Mouse (Mus musculus): Measurements from ENCODE around the gene Gm4871. TPM values are rescaled to one million over a fixed set of nuclear protein-coding genes. Genes with fewer than 3 reads are reported as not detected.

Gene Gm4871
- polyA plus RNA-seq, 1 experiment = not detected

DNA sequence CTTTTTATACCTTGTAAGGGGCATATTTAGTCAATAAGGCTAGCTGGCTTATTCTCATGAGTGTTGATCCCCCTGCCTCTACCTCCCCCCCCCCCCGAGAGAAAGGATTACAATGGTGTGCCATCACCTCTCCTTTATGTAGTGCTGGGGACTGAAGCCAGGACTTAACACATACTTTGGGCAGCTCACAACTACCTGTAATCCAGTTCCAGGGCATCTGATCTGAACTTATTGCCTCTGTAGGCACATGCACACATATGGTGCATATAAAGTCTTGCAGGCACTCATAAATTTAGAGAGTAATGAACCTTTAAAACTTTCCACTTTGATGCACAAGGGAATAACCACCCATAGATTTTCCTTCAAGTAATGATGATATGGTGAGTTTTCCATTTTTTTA, 18.3 kb downstream of the Gm4871 start:
- DNase-seq = no peak
- 80% methylated on average over 1 of the region's 1 CpGs for WGBS
- no peak overlapping the region for H3K4me3 ChIP-seq (replicated peaks; ENCODE audit: insufficient read depth, low read depth, low read length)
- no peaks in the 10 kb centered on the region for H3K27me3 ChIP-seq (ENCODE audit: control insufficient read depth, insufficient read depth, low read length)
- H3K27ac ChIP-seq (ENCODE audit: insufficient read depth, low read length) = no peak overlapping the region
- H3K4me1 ChIP-seq (ENCODE audit: control insufficient read depth, insufficient read depth, low read length) = no peaks in the 10 kb centered on the region
- TF ChIP-seq POLR2A (IDR thresholded peaks at IDR 0.05; ENCODE audit: borderline replicate concordance, insufficient read depth, low read length) = no peak
- TF ChIP-seq CTCF (IDR thresholded peaks at IDR 0.05; ENCODE audit: borderline replicate concordance, insufficient read depth, low read depth, low read length) = no peak

GRCm38 (mm10) chr5:145008878-145009659, 23.5 kb downstream of the Gm4871 start:
- H3K27me3 ChIP-seq (ENCODE audit: control insufficient read depth, insufficient read depth, low read length) = no peaks in the 10 kb centered on the region
- H3K4me3 ChIP-seq (replicated peaks; ENCODE audit: insufficient read depth, low read depth, low read length) = no peak overlapping the region
- no peak for DNase-seq
- 88% methylated on average over 15 of the region's 15 CpGs for WGBS
- H3K27ac ChIP-seq (ENCODE audit: insufficient read depth, low read length) = no peak overlapping the region
- H3K4me1 ChIP-seq (ENCODE audit: control insufficient read depth, insufficient read depth, low read length) = no peaks in the 10 kb centered on the region
- TF ChIP-seq POLR2A (IDR thresholded peaks at IDR 0.05; ENCODE audit: borderline replicate concordance, insufficient read depth, low read length) (no peak), CTCF (IDR thresholded peaks at IDR 0.05; ENCODE audit: borderline replicate concordance, insufficient read depth, low read depth, low read length) (no peak)

- DNase-seq = no peak
- no peak overlapping the region for H3K4me3 ChIP-seq (replicated peaks; ENCODE audit: insufficient read depth, low read depth, low read length)
- 55% methylated on average over 6 of the region's 6 CpGs for WGBS
- TF ChIP-seq POLR2A (IDR thresholded peaks at IDR 0.05; ENCODE audit: borderline replicate concordance, insufficient read depth, low read length) = no peak
- TF ChIP-seq CTCF (IDR thresholded peaks at IDR 0.05; ENCODE audit: borderline replicate concordance, insufficient read depth, low read depth, low read length) = no peak
- H3K27ac ChIP-seq (ENCODE audit: insufficient read depth, low read length) = no peak overlapping the region
- H3K4me1 ChIP-seq (ENCODE audit: control insufficient read depth, insufficient read depth, low read length) = no peaks in the 10 kb centered on the region
- no peaks in the 10 kb centered on the region for H3K27me3 ChIP-seq (ENCODE audit: control insufficient read depth, insufficient read depth, low read length)
These were observed 27.0 kb downstream of the Gm4871 start for GRCm38 (mm10) chr5:145005596-145005995.

- Histone ChIP-seq H3K27me3 (ENCODE audit: control insufficient read depth, insufficient read depth, low read length) (no peaks in the 10 kb centered on the region), H3K4me3 (replicated peaks; ENCODE audit: insufficient read depth, low read depth, low read length) (no peak overlapping the region), H3K27ac (ENCODE audit: insufficient read depth, low read length) (no peak overlapping the region), H3K4me1 (ENCODE audit: control insufficient read depth, insufficient read depth, low read length) (no peaks in the 10 kb centered on the region)
- DNase-seq = no peak
- TF ChIP-seq POLR2A (IDR thresholded peaks at IDR 0.05; ENCODE audit: borderline replicate concordance, insufficient read depth, low read length) (no peak), CTCF (IDR thresholded peaks at IDR 0.05; ENCODE audit: borderline replicate concordance, insufficient read depth, low read depth, low read length) (no peak)
- WGBS = 84% methylated on average over 9 of the region's 9 CpGs
These were observed 28.1 kb downstream of the Gm4871 start for GRCm38 (mm10) chr5:145004495-145004894.

GRCm38 (mm10) chr5:145003362-145003761, 29.2 kb downstream of the Gm4871 start:
- H3K27ac ChIP-seq (ENCODE audit: insufficient read depth, low read length) = no peak overlapping the region
- TF ChIP-seq POLR2A (IDR thresholded peaks at IDR 0.05; ENCODE audit: borderline replicate concordance, insufficient read depth, low read length) = no peak
- no peak for TF ChIP-seq CTCF (IDR thresholded peaks at IDR 0.05; ENCODE audit: borderline replicate concordance, insufficient read depth, low read depth, low read length)
- 74% methylated on average over 3 of the region's 3 CpGs for WGBS
- no peaks in the 10 kb centered on the region for H3K27me3 ChIP-seq (ENCODE audit: control insufficient read depth, insufficient read depth, low read length)
- DNase-seq = no peak
- no peaks in the 10 kb centered on the region for H3K4me1 ChIP-seq (ENCODE audit: control insufficient read depth, insufficient read depth, low read length)
- no peak overlapping the region for H3K4me3 ChIP-seq (replicated peaks; ENCODE audit: insufficient read depth, low read depth, low read length)

DNA sequence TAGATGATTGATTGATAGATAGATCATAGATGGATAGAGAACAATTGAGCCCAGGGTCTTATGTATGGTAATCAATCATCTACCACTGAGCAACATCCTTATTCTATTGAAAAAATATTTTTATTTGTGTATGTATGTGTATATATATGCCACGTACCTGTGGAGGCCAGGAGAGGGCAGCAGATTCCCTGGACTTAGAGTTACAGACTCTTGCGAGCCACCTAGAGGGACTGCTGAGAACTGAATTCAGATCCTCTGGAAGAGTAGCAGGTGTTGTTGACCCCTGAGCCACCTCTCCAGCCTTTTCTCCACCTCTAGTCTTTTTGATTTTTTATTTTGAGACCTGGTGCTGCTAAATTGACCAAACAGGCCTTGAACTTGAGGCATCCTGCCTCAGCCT, 34.1 kb downstream of the Gm4871 start:
- TF ChIP-seq POLR2A (IDR thresholded peaks at IDR 0.05; ENCODE audit: borderline replicate concordance, insufficient read depth, low read length) (no peak), CTCF (IDR thresholded peaks at IDR 0.05; ENCODE audit: borderline replicate concordance, insufficient read depth, low read depth, low read length) (no peak)
- no peak for DNase-seq
- 56% methylated on average over 2 of the region's 2 CpGs for WGBS
- no peaks in the 10 kb centered on the region for H3K4me1 ChIP-seq (ENCODE audit: control insufficient read depth, insufficient read depth, low read length)
- H3K27me3 ChIP-seq (ENCODE audit: control insufficient read depth, insufficient read depth, low read length) = no peaks in the 10 kb centered on the region
- no peak overlapping the region for H3K4me3 ChIP-seq (replicated peaks; ENCODE audit: insufficient read depth, low read depth, low read length)
- H3K27ac ChIP-seq (ENCODE audit: insufficient read depth, low read length) = no peak overlapping the region

DNA sequence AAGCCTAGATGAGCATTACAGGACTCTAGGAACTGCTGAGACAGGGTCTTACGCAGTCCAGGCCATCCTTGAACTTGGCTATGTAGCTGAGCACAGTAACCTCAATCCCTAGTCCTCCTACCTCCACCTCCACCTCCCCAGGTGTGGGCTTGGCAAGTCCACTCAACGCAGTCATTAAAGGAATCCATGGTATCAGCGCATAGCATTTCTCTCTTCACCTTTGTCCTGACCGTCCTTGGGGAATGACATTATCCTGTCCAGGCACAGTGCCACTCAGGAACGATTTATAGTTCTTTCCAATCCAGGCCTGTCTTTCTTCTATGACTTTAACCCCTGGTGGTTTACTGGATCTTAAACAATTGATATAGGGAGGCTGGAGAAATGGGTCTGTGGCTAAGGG, 42.1 kb downstream of the Gm4871 start:
- 70% methylated on average over 5 of the region's 5 CpGs for WGBS

DNA sequence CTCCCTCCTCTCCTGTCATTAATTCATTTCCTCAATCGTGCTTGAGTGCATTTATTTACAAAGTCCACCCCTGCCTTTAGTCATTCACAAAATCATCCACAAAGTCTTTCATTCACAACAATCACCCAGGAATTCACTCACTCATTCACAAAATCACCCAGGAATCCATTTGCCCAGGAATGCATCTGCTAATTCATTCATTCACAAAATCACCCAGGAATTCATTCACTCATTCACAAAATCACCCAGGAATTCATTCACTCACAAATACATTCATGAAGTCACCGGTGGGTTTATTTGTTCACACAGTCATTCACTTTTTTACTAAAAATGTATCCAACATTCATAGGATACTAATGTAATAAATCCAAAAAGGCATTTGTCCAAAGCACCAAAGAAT, 42.5 kb downstream of the Gm4871 start:
- Histone ChIP-seq H3K27me3 (ENCODE audit: control insufficient read depth, insufficient read depth, low read length) (no peaks in the 10 kb centered on the region), H3K27ac (ENCODE audit: insufficient read depth, low read length) (no peak overlapping the region), H3K4me3 (replicated peaks; ENCODE audit: insufficient read depth, low read depth, low read length) (no peak overlapping the region), H3K4me1 (ENCODE audit: control insufficient read depth, insufficient read depth, low read length) (no peaks in the 10 kb centered on the region)
- DNase-seq = no peak
- TF ChIP-seq CTCF (IDR thresholded peaks at IDR 0.05; ENCODE audit: borderline replicate concordance, insufficient read depth, low read depth, low read length) (no peak), POLR2A (IDR thresholded peaks at IDR 0.05; ENCODE audit: borderline replicate concordance, insufficient read depth, low read length) (no peak)
- WGBS = 54% methylated on average over 2 of the region's 2 CpGs

More for the DNA sequence above, 42.1 kb downstream of the Gm4871 start:
- Histone ChIP-seq H3K4me3 (replicated peaks; ENCODE audit: insufficient read depth, low read depth, low read length) (no peak overlapping the region), H3K27me3 (ENCODE audit: control insufficient read depth, insufficient read depth, low read length) (no peaks in the 10 kb centered on the region), H3K27ac (ENCODE audit: insufficient read depth, low read length) (no peak overlapping the region), H3K4me1 (ENCODE audit: control insufficient read depth, insufficient read depth, low read length) (no peaks in the 10 kb centered on the region)
- no peak for DNase-seq
- TF ChIP-seq CTCF (IDR thresholded peaks at IDR 0.05; ENCODE audit: borderline replicate concordance, insufficient read depth, low read depth, low read length) (no peak), POLR2A (IDR thresholded peaks at IDR 0.05; ENCODE audit: borderline replicate concordance, insufficient read depth, low read length) (no peak)
